Mouse (Mus musculus) embryonic fibroblast, embryonic 13.5 days (primary cell): Measurements from ENCODE around the gene Cdadc1.

ENCODE experiments used
- CTCF ChIP-seq: IDR thresholded peaks from 2 replicates; pipeline ENCODE4 v1.5.1; 2011; ENCODE audit warnings: mild to moderate bottlenecking, control low read depth, low read length, moderate library complexity, borderline replicate concordance; ENCODE audit not compliant: insufficient read depth
- POLR2A ChIP-seq: IDR thresholded peaks from 2 replicates; pipeline ENCODE4 v1.6.1; 2011; ENCODE audit warnings: low read depth, mild to moderate bottlenecking, control low read depth, low read length, moderate library complexity

- TF ChIP-seq POLR2A (no peak), CTCF (no peak)
Observed at GRCm38 (mm10) chr14:59638906-59639703, 41.3 kb upstream of the Cdadc1 start.
